Mouse (Mus musculus) ZHBTc4 (cell line): ENCODE results near the gene Tshz2.

Experiments
- DNase-seq: peaks from one replicate; pipeline ENCODE4 v3.0.0-alpha.2; 2011; ENCODE audit warnings: low read depth, low spot score

Tshz2 gene

GRCm38 (mm10) chr2:169940297-169941142 lies 307.7 kb downstream of the Tshz2 start:
- no peak for DNase-seq

DNA sequence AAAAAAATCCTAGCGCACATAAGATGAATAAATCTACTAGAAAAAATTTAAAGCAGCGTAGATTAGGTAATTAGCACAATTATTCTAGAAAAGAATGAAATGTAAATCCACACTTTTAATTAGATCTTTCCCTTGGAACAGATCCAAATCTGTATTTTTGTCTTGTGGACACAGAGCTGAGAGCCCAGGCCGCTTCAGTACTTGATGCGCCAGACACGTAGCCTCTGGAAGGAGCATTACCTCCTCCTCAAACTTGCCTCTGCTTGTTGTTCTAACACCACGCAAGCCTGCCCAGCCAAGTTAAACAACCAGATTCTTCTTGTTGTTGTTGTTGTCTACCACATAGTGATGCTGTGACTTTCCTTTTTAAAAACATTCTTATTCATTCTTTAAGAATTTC lies 310.9 kb downstream of the Tshz2 start:
- no peak for DNase-seq

- no peak for DNase-seq
These were observed 315.3 kb downstream of the Tshz2 start for GRCm38 (mm10) chr2:169948139-169948538.

DNA sequence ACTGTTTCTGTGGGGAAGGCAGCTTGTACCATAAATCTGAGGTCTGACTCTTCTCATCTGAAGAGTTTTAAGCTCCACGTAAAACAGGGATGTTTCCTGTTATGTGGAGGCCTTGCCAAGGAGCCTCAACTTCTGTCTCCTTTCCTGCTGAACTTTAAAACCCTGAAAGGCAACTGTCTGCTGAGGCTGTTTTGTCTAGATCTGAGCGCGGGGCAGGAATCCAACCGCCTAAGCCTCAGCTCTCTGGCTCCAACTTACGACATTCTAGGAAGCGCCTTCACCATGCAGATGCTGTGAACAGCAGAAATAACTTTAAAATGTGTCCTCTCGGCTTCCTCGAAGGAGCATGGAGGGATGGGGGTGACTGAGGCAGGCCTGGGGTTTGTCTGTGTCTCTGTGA lies 318.2 kb downstream of the Tshz2 start:
- no peak for DNase-seq

- no peak for DNase-seq
These were observed 320.2 kb downstream of the Tshz2 start for GRCm38 (mm10) chr2:169952981-169953380.

GRCm38 (mm10) chr2:169958736-169959573 lies 326.1 kb downstream of the Tshz2 start:
- peak; percentile 79 for DNase-seq

- peak; percentile 54 for DNase-seq
These were observed 328.8 kb downstream of the Tshz2 start for GRCm38 (mm10) chr2:169961463-169962230.

- DNase-seq: peak; percentile 79
These were observed 329.4 kb downstream of the Tshz2 start for GRCm38 (mm10) chr2:169962231-169962600.

DNA sequence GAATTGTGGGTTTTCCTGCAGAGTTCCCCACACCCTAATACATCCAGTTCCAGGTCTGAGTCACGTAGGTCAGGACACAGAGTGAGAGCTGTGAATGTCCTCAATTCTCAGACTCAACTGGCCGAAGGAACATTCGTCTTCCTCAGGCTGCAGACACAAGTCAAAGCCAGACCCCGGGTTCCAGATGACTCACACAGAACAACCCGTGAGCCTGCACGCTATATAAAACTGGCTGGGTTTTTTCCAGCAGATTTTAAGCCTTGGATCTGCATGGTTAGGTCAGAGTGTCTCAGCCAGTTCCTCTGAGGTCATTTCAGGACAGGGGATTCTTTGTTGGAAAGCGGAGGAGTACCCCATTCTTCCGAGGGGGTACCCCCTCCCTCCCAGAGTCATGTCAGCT lies 330.0 kb downstream of the Tshz2 start:
- no peak for DNase-seq

DNA sequence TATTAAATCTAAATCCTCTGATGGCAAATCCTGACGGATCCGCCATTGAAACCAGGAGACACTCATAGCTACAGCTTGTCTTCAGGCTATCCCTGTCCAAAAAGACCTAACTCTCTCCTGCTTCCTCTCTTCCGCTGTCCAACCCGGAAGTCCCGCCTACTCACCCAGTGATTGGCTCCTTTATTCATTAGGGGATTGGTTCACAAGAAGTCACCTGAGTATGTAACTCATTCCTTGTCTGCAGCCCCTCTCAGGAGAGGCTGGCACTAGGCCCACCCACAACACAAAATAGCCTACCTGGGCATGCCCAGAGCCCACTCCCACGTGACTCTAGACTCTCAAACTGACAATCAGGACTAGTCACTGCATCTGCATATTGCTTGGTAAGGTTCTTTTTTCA lies 337.7 kb downstream of the Tshz2 start:
- DNase-seq: peak; percentile 82

DNA sequence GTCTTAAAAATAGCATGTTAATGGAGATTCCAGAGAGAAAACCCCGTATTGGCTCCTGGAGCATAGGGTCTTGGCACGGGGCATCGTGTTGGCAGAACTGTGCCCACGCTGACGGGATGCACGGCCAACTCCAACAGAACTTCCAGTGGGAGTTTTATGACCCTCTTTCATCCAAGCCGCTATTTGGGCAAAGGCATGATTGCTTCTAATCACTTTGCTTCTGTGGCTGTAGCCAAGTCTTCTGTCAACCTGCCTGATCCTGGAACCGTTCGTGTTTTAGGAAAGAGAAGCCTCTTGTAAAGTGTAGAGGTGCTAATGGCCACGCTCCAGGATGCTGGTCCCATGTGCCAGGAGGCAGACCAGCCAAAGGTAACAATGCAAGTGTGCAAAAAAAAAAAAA lies 350.1 kb downstream of the Tshz2 start:
- no peak for DNase-seq

DNA sequence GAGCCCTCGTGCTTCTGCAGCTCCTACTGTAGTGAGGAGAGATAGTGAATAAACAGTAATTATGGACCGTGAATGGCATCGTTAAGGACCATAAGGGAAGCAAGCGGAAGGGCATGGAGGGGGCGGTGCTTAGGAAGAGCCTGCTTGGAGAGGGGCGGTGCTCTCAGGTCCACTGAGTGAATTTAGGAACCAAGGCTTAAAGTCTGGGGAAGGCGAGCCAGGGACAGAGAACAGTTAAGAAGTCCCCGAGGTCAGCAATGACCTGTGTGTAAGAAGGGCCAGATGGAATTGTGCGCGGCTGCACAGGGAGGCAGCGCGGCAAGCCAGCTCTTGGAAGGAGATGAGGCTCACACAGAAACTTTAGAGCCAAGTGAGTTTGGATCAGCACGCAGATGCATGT lies 354.4 kb downstream of the Tshz2 start:
- DNase-seq: no peak

DNA sequence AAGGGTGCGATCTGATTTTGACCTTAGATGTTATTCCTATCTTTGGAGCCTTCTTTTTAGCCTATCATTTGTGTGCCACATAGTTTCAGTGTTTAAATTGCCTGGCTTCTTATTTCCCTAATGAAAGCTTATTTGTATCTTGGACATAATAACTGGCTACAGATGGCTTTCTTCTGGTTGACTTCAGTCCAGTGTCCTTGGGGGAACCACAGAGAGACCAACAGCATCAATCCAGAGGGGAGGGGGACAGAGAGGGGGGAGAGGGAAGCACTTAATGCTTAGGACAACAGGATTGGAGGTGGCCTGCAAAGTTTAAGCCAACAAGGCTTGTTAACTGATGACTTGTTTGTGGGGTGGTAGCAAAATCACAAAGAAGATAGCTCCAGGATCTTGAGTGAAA lies 356.4 kb downstream of the Tshz2 start:
- DNase-seq: no peak

- DNase-seq: no peak
These were observed 358.2 kb downstream of the Tshz2 start for GRCm38 (mm10) chr2:169990991-169991390.

GRCm38 (mm10) chr2:169995987-169996386 lies 363.2 kb downstream of the Tshz2 start:
- no peak for DNase-seq

- DNase-seq: peak; percentile 18
These were observed 363.9 kb downstream of the Tshz2 start for GRCm38 (mm10) chr2:169996501-169997237.

DNA sequence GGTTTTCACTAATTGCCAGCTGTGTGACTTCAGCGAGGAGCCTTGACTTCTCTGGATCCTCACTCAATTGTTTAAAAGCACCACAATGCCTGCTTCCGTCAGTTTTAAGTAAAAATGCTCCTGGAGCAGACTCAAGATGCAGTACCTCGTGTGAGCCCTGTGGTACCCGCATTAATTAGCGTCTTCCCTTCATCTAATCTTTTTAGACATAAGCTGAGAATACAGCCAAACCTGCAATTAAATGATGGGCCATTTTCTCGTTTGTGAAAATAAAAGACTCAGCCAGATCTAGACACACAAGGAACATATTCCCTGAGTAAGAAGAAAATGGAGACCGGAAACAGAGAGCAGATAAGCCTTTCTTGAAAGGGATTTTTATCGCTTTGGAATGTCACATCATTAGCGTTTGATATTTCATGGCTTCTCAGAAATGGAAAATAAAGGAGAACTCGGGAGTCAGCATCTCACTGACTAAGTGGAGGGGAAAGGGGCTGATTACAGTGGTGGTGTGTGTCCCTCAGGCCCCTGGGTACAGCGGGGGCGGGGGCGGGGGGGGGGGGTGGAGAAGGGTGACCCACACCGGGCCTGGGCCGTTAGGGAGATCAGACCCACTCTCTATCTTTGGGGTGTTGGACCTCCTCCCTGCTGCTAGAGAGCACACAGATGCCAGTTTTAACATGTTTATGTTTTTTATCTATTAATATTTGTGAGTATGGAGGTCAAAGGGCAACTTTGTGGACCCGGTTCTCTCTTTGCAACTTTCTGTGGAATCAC lies 364.6 kb downstream of the Tshz2 start:
- no peak for DNase-seq

- DNase-seq: peak; percentile 9
These were observed 366.1 kb downstream of the Tshz2 start for GRCm38 (mm10) chr2:169998878-169999337.

GRCm38 (mm10) chr2:170002594-170003504 lies 370.0 kb downstream of the Tshz2 start:
- DNase-seq: peak; percentile 89
